Mouse (Mus musculus): ENCODE data around the gene Jph4. TPM values are rescaled to one million over a fixed set of nuclear protein-coding genes. Genes with fewer than 3 reads are reported as not detected.

Jph4 gene
- 0.16 TPM for polyA plus RNA-seq (2017; shearing (Covaris generic))

GRCm38 (mm10) chr14:55116425-55117200 is at the start of gene Jph4:
Gene Jph4 (minus strand): TSS chr14:55116935.

DNA sequence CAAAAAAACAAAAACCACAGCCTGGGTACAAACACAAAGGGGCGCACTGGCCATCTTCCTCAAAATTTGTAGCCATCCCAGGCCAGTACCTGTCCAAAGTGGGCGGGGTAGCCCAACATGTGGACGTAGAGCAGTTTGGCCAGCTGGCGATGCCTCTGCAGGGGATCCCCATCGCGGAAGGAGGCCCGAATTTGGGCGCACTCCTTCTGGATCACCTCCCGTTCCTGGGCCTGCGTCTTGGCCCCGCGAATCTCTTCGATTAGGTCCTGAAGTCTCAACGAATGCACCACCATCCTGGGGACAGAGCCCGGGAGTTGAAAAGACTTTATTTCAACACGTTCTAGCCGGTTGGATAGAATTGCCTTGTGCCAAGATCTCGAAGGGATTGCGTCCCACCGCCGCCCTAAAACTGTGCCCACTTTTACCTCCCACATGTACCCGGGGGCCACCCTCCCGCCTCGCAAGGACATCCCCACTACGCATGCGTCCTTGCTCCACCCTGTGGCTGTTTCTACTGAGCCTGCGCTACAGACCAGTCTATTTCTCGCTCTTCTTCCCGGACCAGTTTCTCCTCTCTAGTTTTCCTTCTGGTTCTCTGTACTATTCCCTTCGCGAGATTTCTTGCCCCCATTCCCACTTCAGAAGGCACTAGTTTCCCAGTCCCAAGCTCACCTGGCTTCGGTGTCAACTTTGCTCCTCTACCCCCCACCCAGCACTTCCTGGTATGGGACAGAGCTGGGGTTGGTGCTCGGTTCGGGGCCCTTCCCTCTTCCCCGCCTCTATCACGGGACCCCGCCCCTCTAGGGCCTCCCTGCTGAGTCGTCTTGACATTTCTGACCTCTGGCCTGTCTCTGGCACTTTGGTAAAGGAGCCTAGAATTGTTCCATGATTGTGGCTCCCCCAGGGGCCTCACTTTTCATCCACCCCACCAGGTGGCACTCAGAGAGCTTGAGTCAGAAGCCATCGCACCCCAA is 10.6 kb downstream of the Jph4 start, which contains the start of gene Ap1g2:
TSS of gene Ap1g2 (minus strand) at position 758 of the 974 bp plus-strand sequence.

GRCm38 (mm10) chr14:55094704-55095231 is 22.0 kb downstream of the Jph4 start, which contains the start of gene Thtpa:
Gene Thtpa (plus strand): TSS chr14:55094784.

DNA sequence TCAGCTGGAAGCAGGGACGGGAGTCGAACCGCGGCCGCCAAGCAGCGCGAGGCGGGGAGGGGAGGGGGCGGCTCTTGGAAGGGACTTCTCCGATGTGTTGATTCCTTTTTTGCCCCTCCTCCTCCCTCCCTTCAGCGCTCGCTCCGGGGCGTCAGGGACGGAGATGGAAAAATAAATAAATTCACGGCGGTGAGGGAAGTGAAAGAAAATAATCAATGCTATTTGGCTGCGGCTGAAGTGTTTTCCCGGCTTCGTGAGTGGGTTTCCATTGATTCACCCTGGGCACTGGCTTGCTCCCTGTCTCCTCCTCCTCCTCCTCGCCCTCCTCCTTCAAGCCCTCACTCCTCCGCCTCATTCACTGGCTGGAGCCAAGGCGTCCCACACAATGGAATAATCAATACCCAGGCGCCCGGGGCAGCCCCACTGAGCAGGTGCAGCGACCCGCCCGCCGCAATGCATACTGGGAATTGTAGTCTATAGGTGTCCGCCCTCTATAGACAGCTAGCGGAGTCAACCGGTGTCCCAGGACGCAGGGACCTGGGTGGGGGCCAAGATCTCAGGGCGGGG is 24.6 kb downstream of the Jph4 start, which contains the start of gene Zfhx2:
TSS of gene Zfhx2 (minus strand) at position 314 of the 567 bp plus-strand sequence.

Other genes starting within 250 kb of the Jph4 start
- 5.7 TPM for gene Homez, start 246.0 kb downstream of the Jph4 start, polyA plus RNA-seq (2017; shearing (Covaris generic))
- 1.5 TPM for gene Ppp1r3e, start 239.4 kb downstream of the Jph4 start, polyA plus RNA-seq (2017; shearing (Covaris generic))
- gene Bcl2l2, start 233.6 kb downstream of the Jph4 start, polyA plus RNA-seq (2017; shearing (Covaris generic)), result not detected
- gene Gm20521, start 233.5 kb downstream of the Jph4 start, polyA plus RNA-seq (2017; shearing (Covaris generic)), result not detected
- gene Pabpn1, start 224.4 kb downstream of the Jph4 start, polyA plus RNA-seq (2017; shearing (Covaris generic)), result 162 TPM
- 1.5 TPM for gene Slc22a17, start 203.8 kb downstream of the Jph4 start, polyA plus RNA-seq (2017; shearing (Covaris generic))
- 0.26 TPM for gene Efs, start 190.8 kb downstream of the Jph4 start, polyA plus RNA-seq (2017; shearing (Covaris generic))
- gene Il25, start 184.2 kb downstream of the Jph4 start, polyA plus RNA-seq (2017; shearing (Covaris generic)), result 0.37 TPM
- gene Cmtm5, start 180.7 kb downstream of the Jph4 start, polyA plus RNA-seq (2017; shearing (Covaris generic)), result 1.5 TPM
- gene Myh6, start 150.0 kb downstream of the Jph4 start, polyA plus RNA-seq (2017; shearing (Covaris generic)), result 0.06 TPM
- gene Gm17428, start 140.0 kb downstream of the Jph4 start, polyA plus RNA-seq (2017; shearing (Covaris generic)), result not detected
- not detected for gene Myh7, start 122.3 kb downstream of the Jph4 start, polyA plus RNA-seq (2017; shearing (Covaris generic))
- gene Ngdn, start 101.5 kb downstream of the Jph4 start, polyA plus RNA-seq (2017; shearing (Covaris generic)), result 124 TPM
- 14.4 TPM for gene Zfhx2, start 24.6 kb downstream of the Jph4 start, polyA plus RNA-seq (2017; shearing (Covaris generic))
- 19.3 TPM for gene Thtpa, start 22.2 kb downstream of the Jph4 start, polyA plus RNA-seq (2017; shearing (Covaris generic))
- gene Ap1g2, start 10.3 kb downstream of the Jph4 start, polyA plus RNA-seq (2017; shearing (Covaris generic)), result 170 TPM
- gene Dhrs2, start 105.1 kb upstream of the Jph4 start, polyA plus RNA-seq (2017; shearing (Covaris generic)), result not detected

Data from effector memory CD4-positive, alpha-beta T cell, adult 7 months (primary cell).